Mouse (Mus musculus) cerebellum, adult 9-10 months (tissue): ENCODE data around the gene Map3k6.

Source experiments
- DNase-seq: peaks from one replicate; pipeline ENCODE4 v3.0.0; 2022

Map3k6 gene

DNA sequence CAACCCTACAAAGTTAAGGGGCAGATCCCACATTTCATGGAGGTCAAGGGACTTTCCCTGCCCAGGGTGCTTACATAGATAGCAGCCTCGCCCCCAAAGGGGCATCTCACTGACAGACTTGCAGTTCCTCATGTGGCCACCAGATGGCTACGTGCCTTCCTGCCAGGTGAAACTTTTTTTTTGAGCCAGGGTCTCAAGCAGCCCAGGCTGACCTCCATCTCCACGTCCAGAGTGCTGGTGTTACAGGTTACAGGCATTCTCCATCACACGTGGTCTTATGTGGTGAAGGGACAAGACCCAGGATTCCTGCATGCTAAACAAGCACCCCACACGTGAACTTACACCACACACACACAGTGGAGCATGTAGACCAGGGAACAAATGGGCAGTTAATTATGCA, 23.0 kb upstream of the Map3k6 start:
- peak; percentile 72 for DNase-seq

- no peak for DNase-seq
Observed at GRCm38 (mm10) chr4:133218745-133219144, 21.9 kb upstream of the Map3k6 start.

DNA sequence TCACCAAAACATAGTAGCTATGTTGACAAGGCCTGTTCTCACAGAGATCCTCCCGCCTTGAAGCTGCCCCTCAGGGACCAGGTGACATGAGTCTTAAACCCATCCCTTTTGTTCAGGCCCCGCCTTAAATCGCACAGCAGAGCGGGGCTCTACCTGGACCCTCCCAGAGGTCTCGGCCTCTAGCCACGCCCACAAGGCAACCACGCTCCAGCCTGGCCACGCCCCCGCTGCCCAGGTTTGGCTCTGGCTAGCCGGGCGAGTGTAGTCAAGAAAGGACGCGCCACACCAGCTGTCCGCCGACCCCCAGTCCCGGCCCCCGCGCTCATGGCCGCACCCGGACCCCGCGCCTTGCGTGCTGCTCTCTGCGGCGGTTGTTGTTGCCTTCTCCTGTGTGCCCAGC, 20.0 kb upstream of the Map3k6 start:
- DNase-seq = no peak

- DNase-seq = no peak
Observed at GRCm38 (mm10) chr4:133221701-133222100, 18.9 kb upstream of the Map3k6 start.

DNA sequence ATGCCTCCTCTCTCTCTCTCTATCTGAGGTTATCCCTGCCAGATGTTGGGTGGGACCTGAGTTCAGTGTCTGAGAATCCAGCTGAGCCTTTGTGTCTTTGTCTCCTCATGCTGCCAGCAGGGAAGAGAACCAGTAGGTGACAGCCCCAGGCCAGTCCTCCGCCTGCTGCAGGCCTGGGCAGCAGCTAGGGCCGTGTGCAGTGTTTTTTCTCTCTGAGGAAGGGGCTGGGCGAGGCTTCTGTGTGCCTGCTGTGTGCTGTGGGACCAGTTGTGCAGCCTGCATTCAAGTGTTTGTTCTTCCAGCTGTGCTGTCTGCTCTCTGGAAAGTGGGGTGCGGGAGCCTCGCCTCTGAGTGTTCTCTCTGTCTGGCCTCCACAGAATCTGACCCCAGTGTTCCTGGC, 16.7 kb upstream of the Map3k6 start:
- DNase-seq = no peak

DNA sequence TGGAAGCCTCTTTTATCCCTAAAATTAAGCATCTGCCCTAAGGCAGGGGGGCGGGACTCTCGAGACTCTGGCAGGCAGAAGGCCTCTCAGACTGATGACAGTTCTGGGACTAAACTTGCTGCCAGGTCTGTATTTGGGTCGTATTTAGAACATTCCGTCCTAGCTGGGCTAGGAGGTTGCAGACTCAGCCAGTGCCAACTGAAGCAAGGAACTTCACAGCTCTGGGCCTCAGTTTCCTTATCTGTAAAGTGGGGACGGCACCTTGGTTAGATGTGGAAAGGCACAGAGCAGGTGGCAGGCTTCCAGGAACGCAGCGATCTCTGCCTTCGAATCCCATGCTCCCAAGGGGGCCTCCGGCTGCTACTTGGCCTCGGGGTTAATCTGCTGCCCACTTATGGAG, 14.5 kb upstream of the Map3k6 start:
- DNase-seq = no peak

GRCm38 (mm10) chr4:133227636-133228035, 13.0 kb upstream of the Map3k6 start:
- DNase-seq = no peak

- no peak for DNase-seq
Observed at GRCm38 (mm10) chr4:133229582-133229981, 11.0 kb upstream of the Map3k6 start.

- no peak for DNase-seq
Observed at GRCm38 (mm10) chr4:133233285-133233976, 7.2 kb upstream of the Map3k6 start.

DNA sequence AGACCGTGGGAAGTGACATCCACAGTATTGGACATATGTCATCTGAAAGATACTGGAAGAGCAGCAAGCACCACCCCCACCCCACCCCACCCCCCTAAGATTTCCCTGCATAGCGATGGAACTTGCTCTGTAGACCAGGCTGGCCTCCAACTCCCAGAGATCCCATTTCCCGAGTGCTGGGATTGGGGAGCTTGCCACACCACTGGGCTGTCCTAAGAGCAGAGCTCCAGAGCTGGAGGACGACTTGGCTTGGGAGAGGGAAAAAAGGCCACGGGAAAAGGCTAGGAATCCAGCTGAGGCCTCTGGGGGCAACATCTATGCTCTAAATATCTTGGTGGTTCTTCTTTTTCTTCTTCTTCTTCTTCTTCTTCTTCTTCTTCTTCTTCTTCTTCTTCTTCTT, 5.8 kb upstream of the Map3k6 start:
- DNase-seq = no peak

- DNase-seq = no peak
Observed at GRCm38 (mm10) chr4:133235415-133235814, 5.2 kb upstream of the Map3k6 start.

DNA sequence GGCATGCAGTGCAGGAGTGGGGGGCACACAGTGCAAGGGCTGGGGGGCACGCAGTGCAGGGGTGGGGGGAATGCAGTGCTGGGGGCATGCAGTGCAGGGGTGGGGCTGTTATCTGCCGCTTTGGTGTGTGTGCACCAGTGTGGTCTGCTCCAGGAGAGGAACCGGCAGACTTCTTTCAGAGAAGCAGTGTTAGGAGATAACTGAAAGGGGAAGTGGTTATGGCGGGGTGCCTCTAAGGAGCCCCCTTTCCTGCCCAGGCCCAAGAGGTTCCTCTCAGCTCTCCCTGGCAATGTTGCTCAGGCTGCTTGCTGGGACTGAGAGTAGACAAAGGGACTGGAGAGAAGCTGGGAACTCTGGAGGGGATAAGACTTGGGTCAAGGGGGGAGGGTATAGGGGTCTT, 2.7 kb upstream of the Map3k6 start:
- DNase-seq = no peak

- DNase-seq = peak; percentile 83
Observed at GRCm38 (mm10) chr4:133240934-133241908, 603 bp downstream of the Map3k6 start.

DNA sequence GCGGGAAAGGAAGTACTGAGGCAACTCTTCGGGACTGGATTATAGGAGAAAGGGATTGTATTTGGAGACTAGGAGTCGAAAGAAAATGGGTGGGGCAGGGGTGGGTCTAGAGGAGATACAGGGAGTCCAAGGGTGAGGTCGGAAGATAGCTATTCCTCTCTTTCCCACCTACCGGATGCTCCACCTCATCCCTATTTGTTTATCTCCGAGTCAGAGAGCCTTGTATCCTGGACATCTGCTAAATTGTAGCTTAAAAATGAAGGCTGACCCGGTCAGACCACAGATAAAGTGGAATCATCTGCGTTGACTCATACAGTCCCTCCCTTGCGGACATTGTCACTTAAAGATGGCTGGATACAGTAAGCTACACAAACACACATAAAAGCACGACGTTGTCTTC, 1.3 kb downstream of the Map3k6 start:
- no peak for DNase-seq

- DNase-seq = no peak
Observed at GRCm38 (mm10) chr4:133242710-133243109, 2.1 kb downstream of the Map3k6 start.

- DNase-seq = no peak
Observed at GRCm38 (mm10) chr4:133243538-133243937, 2.9 kb downstream of the Map3k6 start.

- DNase-seq = no peak
Observed at GRCm38 (mm10) chr4:133244289-133244688, 3.7 kb downstream of the Map3k6 start.

DNA sequence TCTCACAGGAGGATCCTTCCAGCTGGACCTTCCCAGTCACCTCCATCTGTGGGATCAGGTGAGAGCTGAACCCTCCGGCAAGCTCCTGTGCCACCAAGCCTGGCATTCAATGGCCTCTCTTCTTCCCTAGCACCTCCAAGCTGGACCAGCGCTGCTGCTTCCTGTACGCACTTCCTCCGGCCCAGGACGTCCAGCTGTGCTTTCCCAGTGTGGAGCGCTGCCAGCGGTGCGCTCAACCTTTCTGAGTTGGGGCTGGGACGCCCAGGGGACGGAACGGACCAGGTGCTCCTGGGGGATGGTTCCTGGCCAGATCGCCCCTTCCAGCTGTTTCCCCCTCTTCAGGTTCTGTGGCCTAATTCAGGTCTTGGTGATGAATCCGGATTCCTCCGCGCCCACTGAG, 6.5 kb downstream of the Map3k6 start:
- DNase-seq = no peak

- DNase-seq = no peak
Observed at GRCm38 (mm10) chr4:133247806-133248449, 7.3 kb downstream of the Map3k6 start.

DNA sequence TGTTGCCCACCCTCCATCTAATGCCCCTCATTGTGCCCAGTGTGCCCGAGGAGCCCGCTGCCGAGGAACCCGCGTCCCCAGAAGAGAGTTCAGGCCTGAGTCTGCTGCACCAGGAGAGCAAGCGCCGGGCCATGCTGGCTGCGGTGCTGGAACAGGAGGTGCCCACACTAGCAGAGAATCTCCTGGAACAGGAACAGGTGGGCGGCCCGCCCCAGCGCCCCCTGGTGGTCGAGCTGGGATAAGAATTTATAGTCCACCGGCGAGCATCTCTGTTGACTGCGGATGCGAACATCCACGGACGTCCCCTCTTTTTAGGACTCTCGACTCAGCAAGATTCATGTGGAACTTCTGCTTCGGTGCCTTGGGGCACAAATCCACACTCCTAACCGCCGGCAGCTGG, 10.0 kb downstream of the Map3k6 start:
- DNase-seq = peak; percentile 88

- no peak for DNase-seq
Observed at GRCm38 (mm10) chr4:133251214-133251613, 10.6 kb downstream of the Map3k6 start.

DNA sequence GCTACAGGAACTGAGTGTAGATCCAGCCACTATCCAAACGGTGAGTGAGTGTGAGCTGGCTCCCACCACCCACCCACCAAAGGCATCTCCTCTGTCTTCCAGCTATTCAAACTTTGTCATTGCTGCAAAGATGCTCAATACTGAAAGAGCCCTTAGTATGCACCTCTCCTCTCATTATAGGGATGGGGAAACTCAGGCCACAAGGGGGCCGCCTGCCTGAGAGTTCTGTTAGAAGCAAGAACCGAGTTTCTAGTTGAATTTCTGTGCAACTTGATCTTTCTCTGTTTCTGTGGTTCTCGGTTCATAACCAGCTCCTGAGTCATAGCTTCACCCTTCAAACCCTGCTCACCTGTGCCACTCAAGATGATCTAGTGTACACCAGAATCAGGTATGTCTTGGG, 11.5 kb downstream of the Map3k6 start:
- DNase-seq = no peak

GRCm38 (mm10) chr4:133253412-133253811, 12.8 kb downstream of the Map3k6 start:
- no peak for DNase-seq

DNA sequence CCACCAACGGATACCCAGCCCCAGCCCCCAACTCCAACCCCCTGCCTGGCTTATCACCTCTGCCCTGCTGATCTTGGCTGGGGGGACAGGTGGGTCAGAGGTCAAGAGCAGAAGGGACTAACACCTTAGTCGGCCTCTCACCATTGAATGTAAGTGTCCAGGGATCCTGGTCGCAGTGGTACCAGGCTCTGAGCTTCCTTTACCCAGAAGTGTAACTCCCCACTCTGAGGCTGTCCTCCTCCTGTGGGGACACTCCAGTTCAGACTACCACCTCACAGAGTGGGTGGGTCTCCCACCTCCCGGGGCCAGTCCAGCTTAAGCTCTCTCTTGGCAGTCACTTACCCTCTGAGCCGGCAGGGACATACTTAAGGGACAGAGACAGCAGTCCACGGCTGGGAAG, 14.8 kb downstream of the Map3k6 start:
- no peak for DNase-seq
